Mouse (Mus musculus): ENCODE measurements at regions not wholly inside any gene's neighbourhood (a gene's known extent, or its start where the extent isn't known, plus 50 kb on each side); places are given as distances from the start of the nearest gene placed in this dataset.
"Not testable (repeated sequence)": the region's sequence is repeated elsewhere in the genome, so short reads cannot be mapped to it uniquely, and the experiment has no call there.

DNA sequence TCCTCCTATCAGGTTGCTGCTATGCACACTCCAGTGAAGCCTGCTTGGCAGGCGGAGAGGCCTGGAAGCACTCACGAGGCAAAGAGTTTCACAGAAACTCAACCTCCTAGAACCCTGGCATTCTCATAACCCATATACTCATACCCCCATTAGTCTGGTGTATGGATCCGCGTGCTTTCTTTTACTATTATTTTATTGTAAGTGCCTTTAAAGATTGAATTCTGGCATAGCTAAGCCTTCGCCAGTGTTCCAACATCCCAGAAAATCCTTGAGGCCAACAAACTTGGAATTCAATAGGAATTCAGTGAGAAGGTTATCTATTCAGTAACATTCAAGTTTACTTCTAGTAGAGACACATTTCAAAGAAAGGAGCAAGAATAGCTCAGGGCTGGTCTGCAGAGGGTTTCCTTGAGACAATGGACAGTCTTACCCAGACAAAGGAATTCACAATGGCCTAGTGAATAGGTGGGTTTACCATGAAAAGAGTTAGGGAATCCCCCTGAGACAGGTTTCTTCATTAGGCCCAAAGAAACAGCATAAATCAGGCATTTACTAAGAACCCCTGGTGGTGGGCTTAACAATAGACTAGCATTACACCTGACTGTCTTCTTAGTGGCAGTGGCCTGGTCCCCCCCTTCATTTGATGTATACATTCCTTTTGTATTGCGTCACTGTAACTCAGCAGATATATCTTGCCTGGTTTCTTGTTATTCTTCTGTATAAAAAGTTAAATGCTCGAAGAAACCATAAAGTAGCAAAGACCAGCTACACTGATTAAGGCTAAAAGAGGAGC lies 80.8 kb upstream of the Gm15446 start:
- H3K79me2 ChIP-seq (replicated peaks; ENCODE audit: control insufficient read depth, extremely low read depth, insufficient read depth, poor library complexity, severe bottlenecking); H3K9ac ChIP-seq (ENCODE audit: insufficient read depth, low read depth); H3K36me3 ChIP-seq (replicated peaks in 1 of 2; ENCODE audit: control insufficient read depth in 1 of 2, insufficient read depth in 1 of 2, low read length in 1 of 2); H3K9me3 ChIP-seq (replicated peaks; ENCODE audit: low read length); H3K4me1 ChIP-seq (ENCODE audit: control insufficient read depth in 1 of 2, insufficient read depth in 2 of 2); in situ Hi-C loops (cut with MboI; ENCODE audit: low pct_ligation_motif_present, low pct_unique_long_range_greater_than_20kb, low sequenced_read_pairs); H3K27me3 ChIP-seq (replicated peaks); H3K27ac ChIP-seq (ENCODE audit: insufficient read depth, low read depth); H3K4me3 ChIP-seq (replicated peaks in 1 of 3; ENCODE audit: low read depth in 2 of 3, low read length in 2 of 3, poor library complexity in 1 of 3); H3K4me2 ChIP-seq (ENCODE audit: insufficient read depth, low read depth, poor library complexity, severe bottlenecking); DNase-seq (ENCODE audit: extremely low read depth); dilution Hi-C loops (cut with MboI; ENCODE audit: extremely low pct_ligation_motif_present, extremely low pct_unique_long_range_greater_than_20kb, low sequenced_read_pairs): not testable (repeated sequence)

DNA sequence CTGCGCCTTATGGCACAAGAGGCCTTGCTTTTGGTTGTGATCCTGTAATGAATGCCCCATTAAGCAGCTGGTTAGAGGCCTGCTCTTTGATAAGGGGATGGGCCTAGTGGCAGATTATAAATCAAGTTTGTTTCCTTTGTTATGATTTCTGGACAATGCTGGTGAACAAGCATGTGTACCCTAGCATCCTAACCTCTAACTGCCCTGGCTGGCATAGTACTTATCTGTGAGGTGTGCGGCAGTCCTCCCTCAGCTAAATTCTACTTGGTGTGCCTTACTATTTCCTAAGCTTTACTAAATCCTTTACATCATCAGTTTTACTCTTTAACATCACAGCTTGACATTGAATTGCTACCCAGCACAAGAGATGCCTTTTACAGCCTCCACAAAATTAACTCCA lies 79.0 kb upstream of the Gm15446 start:
- DNase-seq (ENCODE audit: extremely low read depth); H3K9me3 ChIP-seq (replicated peaks; ENCODE audit: low read length); H3K79me2 ChIP-seq (replicated peaks; ENCODE audit: control insufficient read depth, extremely low read depth, insufficient read depth, poor library complexity, severe bottlenecking); in situ Hi-C loops (cut with MboI; ENCODE audit: low pct_ligation_motif_present, low pct_unique_long_range_greater_than_20kb, low sequenced_read_pairs); dilution Hi-C loops (cut with MboI; ENCODE audit: extremely low pct_ligation_motif_present, extremely low pct_unique_long_range_greater_than_20kb, low sequenced_read_pairs); H3K4me1 ChIP-seq (ENCODE audit: control insufficient read depth in 1 of 2, insufficient read depth in 2 of 2); H3K36me3 ChIP-seq (replicated peaks in 1 of 2; ENCODE audit: control insufficient read depth in 1 of 2, insufficient read depth in 1 of 2, low read length in 1 of 2); H3K27me3 ChIP-seq (replicated peaks); H3K27ac ChIP-seq (ENCODE audit: insufficient read depth, low read depth): not testable (repeated sequence)
- Histone ChIP-seq H3K4me3 (replicated peaks in 1 of 3; ENCODE audit: low read depth in 2 of 3, low read length in 2 of 3, poor library complexity in 1 of 3) (peak overlapping the region; percentile 63 to 77 (median 69)), H3K4me2 (ENCODE audit: insufficient read depth, low read depth, poor library complexity, severe bottlenecking) (peak overlapping the region; percentile 93; the same call in 1 of the 2 replicates), H3K9ac (ENCODE audit: insufficient read depth, low read depth) (peak overlapping the region; percentile 59)
- TF ChIP-seq MYC (IDR thresholded peaks at IDR 0.05; ENCODE audit: low read depth, low read length), result 0 out of 2 replicates have a peak, but pooled peaks have one; percentile 8

DNA sequence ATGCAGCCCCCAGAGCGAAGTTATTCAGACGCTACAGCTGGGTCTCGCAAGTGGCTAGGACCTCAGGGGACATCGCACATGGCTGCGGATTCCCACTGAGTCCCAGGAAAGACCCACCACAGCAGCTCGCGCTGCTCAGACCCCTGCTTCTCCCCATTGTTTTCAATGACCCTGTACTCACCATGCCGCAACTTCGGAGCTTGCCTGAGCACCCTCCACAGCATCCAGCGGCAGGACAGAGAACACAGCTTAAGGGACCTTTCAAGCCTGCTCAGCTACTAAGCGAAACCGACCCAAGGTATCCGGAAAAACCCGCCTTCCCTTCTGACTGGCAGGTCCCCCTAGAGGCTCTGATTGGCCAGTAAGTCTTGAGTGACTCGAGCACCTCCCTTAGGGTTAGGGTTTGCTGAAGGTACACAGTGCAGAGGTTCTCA lies 78.4 kb upstream of the Gm15446 start:
- Histone ChIP-seq H3K36me3 (replicated peaks in 1 of 2; ENCODE audit: control insufficient read depth in 1 of 2, insufficient read depth in 1 of 2, low read length in 1 of 2) (no peaks in the 10 kb centered on the region), H3K27me3 (replicated peaks) (no peaks in the 10 kb centered on the region), H3K4me1 (ENCODE audit: control insufficient read depth in 1 of 2, insufficient read depth in 2 of 2) (peaks cover 0 to 7% of the 10 kb centered on the region in 2 experiments; a peak in 2 of 4 replicates), H3K4me2 (ENCODE audit: insufficient read depth, low read depth, poor library complexity, severe bottlenecking) (peak overlapping the region; percentile 93; the same call in 1 of the 2 replicates), H3K79me2 (replicated peaks; ENCODE audit: control insufficient read depth, extremely low read depth, insufficient read depth, poor library complexity, severe bottlenecking) (0 out of 2 replicates have a peak, but pooled peaks cover 6% of the 10 kb centered on the region), H3K9me3 (replicated peaks; ENCODE audit: low read length) (no peaks in the 10 kb centered on the region), H3K9ac (ENCODE audit: insufficient read depth, low read depth) (peak overlapping the region; percentile 59), H3K4me3 (replicated peaks in 1 of 3; ENCODE audit: low read depth in 2 of 3, low read length in 2 of 3, poor library complexity in 1 of 3) (peak overlapping the region; percentile 63 to 77 (median 69)), H3K27ac (ENCODE audit: insufficient read depth, low read depth) (no peak overlapping the region)
- TF ChIP-seq MAX (IDR thresholded peaks at IDR 0.05; ENCODE audit: low read length) (peak; percentile 38; the same call in 1 of the 2 replicates), POLR2A (IDR thresholded peaks at IDR 0.05; ENCODE audit: low read depth, low read length) (peak; percentile 74), SIN3A (IDR thresholded peaks at IDR 0.05; ENCODE audit: low read length) (peak; percentile 61), MXI1 (IDR thresholded peaks at IDR 0.05; ENCODE audit: low read depth, low read length) (peak; percentile 68; the same call in 1 of the 2 replicates), ZC3H11A (IDR thresholded peaks at IDR 0.05; ENCODE audit: low read depth, low read length) (no peak), NELFE (IDR thresholded peaks at IDR 0.05; ENCODE audit: low read depth, low read length) (peak; percentile 68), TCF12 (IDR thresholded peaks at IDR 0.05; ENCODE audit: low read depth, low read length) (peak; percentile 66; the same call in 1 of the 2 replicates), JUN (IDR thresholded peaks at IDR 0.05; ENCODE audit: insufficient read depth, low read depth, low read length) (no peak), NRF1 (IDR thresholded peaks at IDR 0.05; ENCODE audit: low read depth, low read length) (0 out of 2 replicates have a peak, but pooled peaks have one; percentile 14), TBP (conservative IDR thresholded peaks at IDR 0.05; ENCODE audit: low read depth, low read length) (peak; percentile 66), CTCF (conservative IDR thresholded peaks at IDR 0.05 in 1 of 2, IDR thresholded peaks at IDR 0.05 in 1 of 2; ENCODE audit: low read depth in 2 of 2, low read length in 2 of 2) (no peak), ZKSCAN1 (IDR thresholded peaks at IDR 0.05; ENCODE audit: borderline replicate concordance, low read depth, low read length) (no peak), ZMIZ1 (IDR thresholded peaks at IDR 0.05; ENCODE audit: low read depth, low read length) (peak; percentile 37; the same call in 1 of the 2 replicates), CHD2 (IDR thresholded peaks at IDR 0.05; ENCODE audit: low read length) (no peak), ZNF384 (IDR thresholded peaks at IDR 0.05; ENCODE audit: low read depth, low read length) (no peak), USF1 (IDR thresholded peaks at IDR 0.05; ENCODE audit: low read depth, low read length) (no peak), HCFC1 (IDR thresholded peaks at IDR 0.05; ENCODE audit: low read depth, low read length) (0 out of 2 replicates have a peak, but pooled peaks have one; percentile 12), IRF4 (IDR thresholded peaks at IDR 0.05; ENCODE audit: low read depth, low read length) (peak; percentile 50; the same call in 1 of the 2 replicates), ELF1 (IDR thresholded peaks at IDR 0.05; ENCODE audit: low read depth, low read length) (peak; percentile 77)
- in situ Hi-C loops (cut with MboI; ENCODE audit: low pct_ligation_motif_present, low pct_unique_long_range_greater_than_20kb, low sequenced_read_pairs), result no loop called here
- peak; percentile 89 for DNase-seq (ENCODE audit: extremely low read depth)
- dilution Hi-C loops (cut with MboI; ENCODE audit: extremely low pct_ligation_motif_present, extremely low pct_unique_long_range_greater_than_20kb, low sequenced_read_pairs), result no loop called here

Data from CH12.LX (cell line).